Mouse (Mus musculus) heart, adult 2 months (tissue): ENCODE results near the gene Txnrd2.

Source experiments
- CTCF ChIP-seq: fragments of 200-600 bp; IDR thresholded peaks from 2 replicates; pipeline ENCODE4 v1.8.1; 2022; ENCODE audit warnings: antibody characterized with exemption, mild to moderate bottlenecking, moderate library complexity
- EP300 ChIP-seq: fragments of 200-500 bp; IDR thresholded peaks from 2 replicates; pipeline ENCODE4 v1.6.1; 2011; ENCODE audit warnings: low read depth, low read length, control low read depth; ENCODE audit not compliant: insufficient read depth
- POLR2A ChIP-seq: fragments of 200-500 bp; IDR thresholded peaks from 2 replicates; pipeline ENCODE4 v1.6.1; 2011; ENCODE audit warnings: mild to moderate bottlenecking, low read depth, low read length, control low read depth; ENCODE audit not compliant: insufficient read depth

DNA sequence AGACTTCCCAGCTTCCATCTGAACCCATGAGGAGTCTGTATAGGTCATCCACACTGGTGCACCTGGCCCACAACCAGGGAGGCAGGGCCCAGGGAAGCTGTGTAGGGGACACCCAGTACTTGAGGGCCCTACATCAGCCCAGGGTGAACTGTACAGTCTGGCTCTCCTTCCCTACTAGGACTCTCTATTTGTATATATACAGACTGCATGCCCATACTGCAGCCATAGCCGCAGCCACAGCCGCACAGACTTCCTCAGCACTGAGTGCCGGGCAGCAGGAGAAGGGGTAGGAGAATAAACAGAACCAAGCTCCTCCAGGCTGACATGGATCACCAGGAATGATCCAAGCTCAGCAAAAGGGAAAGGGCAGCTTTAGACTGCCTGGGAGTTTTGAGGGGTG lies 34.6 kb downstream of the Txnrd2 start:
- TF ChIP-seq EP300 (no peak), POLR2A (no peak), CTCF (no peak)
